Mouse (Mus musculus): ENCODE data around the gene Unc13d. TPM values are rescaled to one million over a fixed set of nuclear protein-coding genes. Genes with fewer than 3 reads are reported as not detected.

Gene Unc13d
- polyA plus RNA-seq, 1 experiment from 2014 or later, result 0.33 TPM

DNA sequence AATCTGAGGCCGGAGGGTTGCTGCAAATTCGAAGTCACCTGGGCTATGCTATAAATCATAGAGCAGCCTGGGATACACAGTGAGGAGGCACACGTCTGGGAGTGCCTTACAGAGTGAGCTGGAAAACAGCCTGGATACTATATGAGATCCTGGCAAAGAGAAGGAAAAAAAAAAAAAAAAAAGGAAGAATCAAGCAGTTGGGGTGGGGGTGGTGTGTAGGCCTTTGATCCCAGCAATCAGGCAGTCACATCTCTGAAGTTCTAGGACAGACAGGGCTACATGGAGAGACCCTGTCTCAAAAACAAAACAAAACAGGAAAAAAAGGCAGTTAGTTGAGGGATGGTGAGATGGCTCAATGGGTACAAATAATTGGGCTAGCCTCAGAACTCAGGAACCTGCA is 41.1 kb downstream of the Unc13d start:
- in situ Hi-C loops (cut with MboI; ENCODE audit: low pct_unique_long_range_greater_than_20kb), result no loop called here
- TF ChIP-seq CTCF (IDR thresholded peaks at IDR 0.05), result no peak
- CTCF ChIA-PET, result interaction anchor here (0.7 kb wide), 1 partner anchor 17 kb away, joined by 4 read pairs; no protein-coding TSS in a partner anchor
- ATAC-seq (no peak), DNase-seq (ENCODE audit: low read depth, low spot score) (no peak)
- POLR2A ChIA-PET, result no interaction called here
- H3K27me3 ChIP-seq, result no peaks in the 10 kb centered on the region

DNA sequence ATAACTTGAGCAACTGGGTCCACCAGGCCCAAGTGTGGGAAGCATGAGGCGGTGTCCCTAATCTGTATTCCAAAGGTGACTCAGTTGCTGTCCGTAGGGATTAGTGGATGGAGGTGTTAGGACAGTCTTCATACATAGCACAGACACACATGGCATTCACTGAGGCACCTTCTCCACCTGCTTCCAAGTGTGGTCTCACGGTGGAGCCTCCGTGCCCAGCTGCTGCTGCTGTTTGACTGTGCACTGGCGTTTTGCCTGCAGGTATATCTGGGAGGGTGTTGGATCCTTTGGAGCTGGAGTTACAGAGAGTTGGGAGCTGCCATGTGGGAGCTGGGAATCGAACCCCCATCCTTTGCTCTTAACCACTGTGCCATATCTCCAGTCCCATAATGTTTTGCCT is 43.2 kb downstream of the Unc13d start:
- POLR2A ChIA-PET, result no interaction called here
- CTCF ChIA-PET, result interaction anchor here (1.1 kb wide), 1 partner anchor 12 kb away, joined by 3 read pairs; no protein-coding TSS in a partner anchor
- no peak for ATAC-seq
- no peak for TF ChIP-seq CTCF (IDR thresholded peaks at IDR 0.05)
- no peaks in the 10 kb centered on the region for H3K27me3 ChIP-seq
- in situ Hi-C loops (cut with MboI; ENCODE audit: low pct_unique_long_range_greater_than_20kb), result no loop called here
- DNase-seq (ENCODE audit: low read depth, low spot score), result no peak

DNA sequence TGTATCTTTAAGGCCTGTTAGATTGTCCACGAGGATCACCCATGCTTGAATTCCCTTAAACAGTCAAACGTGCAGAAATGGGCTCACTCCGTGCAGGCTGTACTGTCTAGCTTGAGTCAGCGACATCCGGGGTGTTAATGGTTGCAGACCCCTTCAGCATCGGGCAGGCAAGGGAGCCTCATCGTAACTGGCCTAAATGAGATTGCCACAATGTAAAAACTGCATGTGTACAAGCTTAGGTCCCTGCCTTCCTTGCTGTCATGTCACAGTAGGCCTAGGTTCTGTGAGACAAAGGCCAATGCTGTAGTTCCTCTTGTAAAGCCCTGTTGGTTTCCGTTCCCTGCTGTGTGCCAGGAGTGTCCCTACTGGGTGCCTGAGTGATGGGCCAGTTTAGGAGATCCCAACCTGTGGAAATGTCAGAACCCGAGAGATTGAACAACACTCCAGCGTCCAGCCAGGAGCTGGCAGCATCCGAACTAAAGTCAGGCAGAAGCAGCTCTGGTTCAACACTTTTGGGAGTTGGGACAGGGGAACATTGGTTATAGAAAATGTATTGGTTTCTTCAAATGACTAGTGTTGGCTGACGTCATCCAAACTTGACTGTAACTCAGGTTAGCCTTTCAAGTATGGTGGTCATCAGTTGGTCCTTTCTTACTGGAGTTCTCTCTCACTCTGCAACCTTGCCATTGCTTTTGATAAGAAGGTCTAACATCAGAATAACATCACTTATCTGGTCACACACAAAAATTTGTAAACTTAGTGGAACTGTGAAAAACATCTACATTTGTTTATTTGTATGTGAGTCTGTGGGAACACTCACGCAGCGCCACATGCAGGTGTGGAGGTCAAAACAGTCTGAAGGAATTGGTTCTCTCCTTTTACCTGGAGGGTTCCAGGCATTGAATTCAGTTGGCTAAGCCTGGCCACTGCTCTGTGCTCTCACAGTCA is 46.6 kb downstream of the Unc13d start:
- ATAC-seq, result peak; percentile 7
- H3K27me3 ChIP-seq, result no peaks in the 10 kb centered on the region
- DNase-seq (ENCODE audit: low read depth, low spot score), result no peak
- TF ChIP-seq CTCF (IDR thresholded peaks at IDR 0.05), result no peak
- ChIA-PET POLR2A (interaction anchor here (0.9 to 1.5 kb wide), 4 partner anchors 9 to 107 kb away, joined by 3 to 5 read pairs (median 4); no protein-coding TSS in a partner anchor), CTCF (interaction anchor here (1.2 to 2.1 kb wide), 3 partner anchors 14 to 60 kb away, joined by 3 to 7 read pairs (median 4); no protein-coding TSS in a partner anchor)
- in situ Hi-C loops (cut with MboI; ENCODE audit: low pct_unique_long_range_greater_than_20kb), result no loop called here

DNA sequence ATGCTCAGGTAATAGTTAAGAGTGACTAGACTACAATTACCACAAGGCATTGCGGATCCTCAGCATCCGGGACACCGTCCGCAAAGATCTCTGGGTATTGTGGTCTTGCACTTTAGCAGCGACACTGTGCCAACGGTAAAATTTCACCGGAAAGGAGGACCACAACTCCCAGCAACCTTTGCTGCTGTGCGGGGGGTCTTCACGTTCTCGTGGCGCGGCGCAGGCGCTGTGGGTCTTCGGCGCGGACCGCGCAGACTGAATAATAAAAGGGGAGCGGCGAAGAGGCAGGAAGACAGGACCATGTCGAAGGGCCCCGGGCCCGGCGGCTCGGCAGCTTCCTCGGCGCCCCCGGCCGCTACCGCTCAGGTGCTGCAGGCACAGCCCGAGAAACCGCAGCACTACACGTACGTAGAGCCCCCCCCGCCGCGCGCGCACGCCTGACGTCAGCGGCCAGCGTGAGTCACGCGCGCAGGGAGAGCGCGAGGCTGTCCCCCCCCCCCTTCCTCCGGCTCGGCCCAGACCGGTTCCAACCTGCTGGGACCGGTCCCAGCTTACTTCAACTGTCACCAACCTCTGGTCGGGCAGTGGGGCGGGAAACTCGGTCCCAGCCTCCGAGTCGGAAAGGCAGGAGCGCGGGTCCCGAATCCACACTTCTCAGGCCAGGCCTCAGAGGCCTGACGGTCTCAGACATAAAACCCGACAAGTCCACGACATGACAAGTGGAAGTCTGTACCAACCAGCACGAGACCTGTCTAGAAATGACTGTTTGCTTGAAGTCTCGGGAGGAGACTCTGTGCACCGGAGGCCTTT is 47.5 kb downstream of the Unc13d start, which contains the start of gene Unk:
Gene Unk (plus strand): TSS at position 235 of the 810 bp plus-strand sequence.
- ATAC-seq, result peak; percentile 80
- peak; percentile 94 for DNase-seq (ENCODE audit: low read depth, low spot score)
- in situ Hi-C loops (cut with MboI; ENCODE audit: low pct_unique_long_range_greater_than_20kb), result no loop called here
- no peak for TF ChIP-seq CTCF (IDR thresholded peaks at IDR 0.05)
- ChIA-PET POLR2A (interaction anchor here (0.6 to 1.5 kb wide), 6 partner anchors 9 to 108 kb away, joined by 3 to 5 read pairs (median 4); no protein-coding TSS in a partner anchor), CTCF (interaction anchor here (1.2 kb wide), 1 partner anchor 16 kb away, joined by 3 read pairs; no protein-coding TSS in a partner anchor)
- no peaks in the 10 kb centered on the region for H3K27me3 ChIP-seq

DNA sequence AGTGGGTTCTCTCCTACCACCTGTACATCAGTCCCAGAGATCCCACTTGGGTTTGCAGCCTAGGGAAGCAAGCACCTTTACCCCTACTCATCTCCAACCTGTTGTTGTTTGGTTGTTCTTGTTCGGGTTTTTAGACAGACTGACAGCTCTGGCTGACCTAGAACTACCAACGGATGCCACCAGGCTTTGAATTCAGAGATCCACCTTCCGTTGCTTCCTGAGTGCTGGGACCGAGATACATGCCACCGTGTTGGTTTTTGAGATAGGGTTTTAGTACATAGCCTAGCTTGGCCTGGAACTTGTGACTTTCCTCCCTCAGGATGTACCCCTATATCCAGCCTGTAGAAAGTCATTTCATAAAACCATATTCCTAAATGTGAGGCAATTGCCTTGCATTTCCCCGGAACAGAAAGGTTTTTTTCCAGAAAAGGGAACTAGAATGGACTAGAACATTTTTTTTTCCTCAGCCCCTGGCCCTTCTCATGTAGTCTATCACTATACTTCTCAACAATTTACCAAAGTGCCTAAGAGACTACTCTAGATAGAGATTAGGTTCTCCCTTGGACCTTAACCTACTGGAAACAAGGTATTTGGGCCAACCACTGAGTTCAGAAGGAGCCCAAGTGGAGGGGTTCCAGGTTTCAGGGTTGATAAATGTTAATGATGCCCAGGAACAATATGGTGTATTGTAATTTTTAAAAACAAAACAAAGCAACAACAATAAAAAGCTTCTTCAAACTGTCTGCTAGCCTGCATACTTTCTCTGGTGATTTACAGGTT is 48.5 kb downstream of the Unc13d start:
- TF ChIP-seq CTCF (IDR thresholded peaks at IDR 0.05), result no peak
- in situ Hi-C loops (cut with MboI; ENCODE audit: low pct_unique_long_range_greater_than_20kb), result no loop called here
- ChIA-PET CTCF (no interaction called here), POLR2A (interaction anchor here (1.4 to 1.5 kb wide), 2 partner anchors 8 to 30 kb away, joined by 3 to 4 read pairs; no protein-coding TSS in a partner anchor)
- no peaks in the 10 kb centered on the region for H3K27me3 ChIP-seq
- ATAC-seq (no peak), DNase-seq (ENCODE audit: low read depth, low spot score) (no peak)

DNA sequence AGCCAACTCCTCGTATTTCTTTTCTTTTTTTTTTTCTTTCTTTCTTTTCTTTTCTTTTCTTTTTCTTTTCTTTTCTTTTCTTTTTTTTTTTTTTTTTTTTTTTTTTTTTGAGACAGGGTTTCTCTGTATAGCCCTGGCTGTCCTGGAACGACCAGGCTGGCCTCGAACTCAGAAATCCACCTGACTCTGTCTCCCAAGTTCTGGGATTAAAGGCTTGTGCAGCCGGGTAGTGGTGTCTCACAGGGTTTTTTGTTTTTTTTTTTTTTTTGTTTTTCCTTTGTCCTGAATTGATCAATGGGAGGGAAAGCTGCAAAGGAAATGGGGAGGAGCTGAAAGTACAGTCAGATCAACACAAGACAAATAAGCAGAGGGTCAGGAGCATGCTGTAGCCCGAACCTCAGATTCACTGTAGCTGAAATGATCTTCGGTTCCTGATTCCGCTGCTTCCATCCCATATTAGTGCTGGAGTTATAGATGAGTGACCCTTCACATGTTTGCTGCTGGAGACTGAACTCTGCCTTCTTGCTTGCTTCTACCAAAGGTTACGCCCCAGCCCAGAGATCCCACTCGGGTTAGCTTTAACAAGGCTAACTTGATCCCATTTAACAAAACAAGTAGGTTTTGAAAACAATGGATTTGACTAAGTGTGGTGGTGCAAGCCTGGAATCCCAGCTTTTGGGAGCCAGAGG is 49.4 kb downstream of the Unc13d start:
- H3K27me3 ChIP-seq, result no peaks in the 10 kb centered on the region
- DNase-seq (ENCODE audit: low read depth, low spot score), result no peak
- CTCF ChIA-PET, result no interaction called here
- POLR2A ChIA-PET, result no interaction called here
- ATAC-seq, result no peak
- no peak for TF ChIP-seq CTCF (IDR thresholded peaks at IDR 0.05)
- in situ Hi-C loops (cut with MboI; ENCODE audit: low pct_unique_long_range_greater_than_20kb), result no loop called here

DNA sequence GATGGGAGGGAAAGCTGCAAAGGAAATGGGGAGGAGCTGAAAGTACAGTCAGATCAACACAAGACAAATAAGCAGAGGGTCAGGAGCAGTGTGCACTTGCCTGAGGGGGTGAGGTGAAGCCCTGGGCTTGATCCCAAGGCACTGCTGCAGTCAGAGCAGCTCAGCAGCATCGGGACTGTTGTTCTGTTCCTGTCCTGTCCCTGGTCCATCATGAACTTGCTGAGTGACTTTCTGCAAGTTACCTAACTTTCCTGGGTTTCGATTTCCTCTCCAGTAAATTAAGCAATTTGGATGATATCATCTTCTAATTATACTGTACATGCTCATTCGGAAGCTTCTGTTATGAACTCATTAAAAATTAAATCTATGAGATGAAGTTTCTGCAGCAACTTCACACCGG is 50.0 kb downstream of the Unc13d start, which contains the start of gene H3f3b:
Gene H3f3b (minus strand): TSS at position 207 of the 400 bp plus-strand sequence.
- ATAC-seq (no peak), DNase-seq (ENCODE audit: low read depth, low spot score) (no peak)
- in situ Hi-C loops (cut with MboI; ENCODE audit: low pct_unique_long_range_greater_than_20kb), result no loop called here
- ChIA-PET POLR2A (no interaction called here), CTCF (no interaction called here)
- no peak for TF ChIP-seq CTCF (IDR thresholded peaks at IDR 0.05)
- H3K27me3 ChIP-seq, result no peaks in the 10 kb centered on the region

DNA sequence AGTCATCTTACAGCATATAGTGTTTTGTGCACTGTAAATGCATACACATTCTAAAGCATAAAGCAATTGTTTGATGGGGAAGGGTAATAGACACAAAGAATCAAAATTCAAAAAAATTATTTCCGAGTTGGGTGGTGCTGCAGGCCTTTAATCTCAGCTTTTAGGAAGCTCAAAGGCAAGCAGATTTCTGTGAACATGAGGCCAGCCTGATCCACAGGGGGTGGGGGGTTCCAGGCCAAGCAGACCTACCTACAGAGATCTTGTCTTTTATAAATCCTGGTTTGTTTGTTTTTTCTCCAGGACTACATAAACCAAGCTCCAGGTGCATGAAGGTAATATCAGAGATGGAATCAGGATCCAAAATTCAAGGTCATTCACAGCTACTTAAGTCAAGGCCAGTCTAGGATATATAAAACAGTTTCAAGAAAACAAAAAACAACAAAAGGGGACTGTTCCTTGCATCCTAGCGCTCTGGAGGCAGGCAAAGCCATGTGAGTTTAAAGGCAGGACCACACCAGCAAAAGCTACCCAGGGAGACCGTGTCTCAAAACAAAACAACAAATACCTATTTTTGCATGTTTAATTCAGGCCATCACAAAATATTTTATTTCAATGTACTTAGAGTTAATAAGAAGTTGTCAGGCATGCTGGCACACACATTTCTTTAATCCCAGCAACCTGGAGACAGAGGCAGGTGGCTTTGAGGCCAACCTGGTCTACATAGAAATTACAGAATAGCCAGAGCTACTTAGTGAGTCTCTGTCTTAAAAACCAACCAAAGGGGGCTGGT is 52.5 kb downstream of the Unc13d start:
- ChIA-PET POLR2A (interaction anchor here (1.1 kb wide), 1 partner anchor 60 kb away, joined by 3 read pairs; no protein-coding TSS in a partner anchor), CTCF (interaction anchor here (0.8 to 1.2 kb wide), 2 partner anchors 71 to 105 kb away, joined by 3 to 4 read pairs; partner anchors contain the start of gene Trim65)
- TF ChIP-seq CTCF (IDR thresholded peaks at IDR 0.05), result no peak
- in situ Hi-C loops (cut with MboI; ENCODE audit: low pct_unique_long_range_greater_than_20kb), result no loop called here
- DNase-seq (ENCODE audit: low read depth, low spot score), result no peak
- no peak for ATAC-seq
- H3K27me3 ChIP-seq, result no peaks in the 10 kb centered on the region
